Mouse (Mus musculus): ENCODE measurements around the gene Zc4h2.

The Zc4h2 gene

DNA sequence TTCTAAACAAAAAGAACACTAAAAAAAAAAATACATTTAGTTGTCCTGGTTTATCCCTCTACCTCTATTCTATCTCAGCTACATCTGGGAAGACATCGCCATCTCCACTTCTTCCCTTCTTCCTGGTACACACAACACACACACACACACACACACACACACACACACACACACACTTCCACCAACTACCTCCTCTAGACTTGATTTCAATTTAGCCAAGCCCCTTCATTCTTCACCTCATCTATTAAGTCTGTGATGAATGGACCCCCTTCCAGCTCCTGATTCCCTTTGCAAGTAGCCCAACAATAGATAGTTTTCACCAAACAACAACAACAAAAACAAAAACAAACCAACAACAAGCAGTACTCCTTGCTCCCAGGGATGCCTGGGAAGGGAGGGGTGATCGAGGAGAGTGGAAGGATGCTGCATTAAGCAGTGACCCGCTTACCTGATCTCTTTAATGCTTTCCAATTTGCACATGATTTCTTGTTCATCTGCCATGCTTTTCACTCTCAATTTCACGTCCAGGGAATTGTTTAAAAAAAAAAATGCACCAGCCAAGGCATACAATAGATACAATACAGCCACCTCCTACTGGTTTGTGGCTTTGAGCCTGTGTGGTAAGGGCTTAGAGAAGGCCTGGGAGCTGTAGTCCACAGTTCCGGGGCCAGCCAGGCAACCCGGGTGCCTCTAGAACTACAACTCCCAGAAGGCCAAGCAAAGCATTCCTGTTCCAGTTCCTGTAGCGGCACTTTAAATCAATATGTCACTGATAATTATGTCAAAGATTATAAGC lies at the start of gene Zc4h2:
TSS of gene Zc4h2 (minus strand) at position 706 of the 796 bp plus-strand sequence.
- peak; percentile 88 for DNase-seq

- DNase-seq = peak; percentile 4
Observed at GRCm38 (mm10) chrX:95687119-95687518, 28.8 kb upstream of the Zc4h2 start.

DNA sequence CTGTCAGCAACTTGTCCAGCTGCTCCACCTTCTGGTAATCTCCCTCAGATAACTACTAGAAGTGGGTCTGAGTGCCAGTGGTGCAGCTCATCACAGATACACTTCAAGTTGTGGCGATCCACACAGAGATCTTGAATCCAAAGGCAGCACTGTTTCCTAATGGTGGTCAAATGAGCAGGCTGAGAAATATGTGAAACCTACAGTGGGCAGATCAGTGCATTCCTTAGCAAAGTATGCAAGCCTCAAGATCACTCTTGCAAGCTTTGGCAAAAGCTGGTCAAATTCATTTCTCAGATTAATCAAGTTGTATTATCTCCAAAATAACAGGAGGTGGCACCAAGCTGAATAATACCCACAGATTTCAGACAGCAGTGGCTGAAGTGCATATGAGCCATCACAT lies 23.9 kb upstream of the Zc4h2 start:
- no peak for DNase-seq

DNA sequence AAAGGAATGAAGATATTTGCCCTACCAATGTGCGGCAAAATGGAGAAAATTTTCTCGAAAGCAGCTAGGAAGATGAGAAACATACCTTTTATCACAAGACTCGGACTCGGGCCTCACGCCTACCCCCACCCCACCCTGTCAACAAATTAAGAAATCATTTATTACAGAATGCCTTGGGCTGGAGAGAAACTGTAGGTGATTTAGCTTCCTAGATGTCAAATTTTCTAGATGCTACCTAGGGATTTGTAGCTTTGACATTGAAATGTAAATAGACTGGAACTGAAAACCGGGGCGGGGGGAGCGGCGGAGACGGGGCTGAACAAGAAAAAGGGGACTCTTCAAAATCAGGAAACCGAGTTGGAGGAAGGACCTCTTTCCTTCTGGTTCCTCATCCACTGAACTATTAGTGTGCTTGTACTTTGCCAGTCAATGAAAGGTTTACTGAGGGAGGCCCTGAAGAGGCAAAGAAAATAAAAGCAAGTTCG lies 333 bp upstream of the Zc4h2 start:
- DNase-seq = no peak

GRCm38 (mm10) chrX:95600609-95601008 lies 57.7 kb downstream of the Zc4h2 start:
- no peak for DNase-seq
